Mouse (Mus musculus) layer of hippocampus, adult 9-10 months (tissue): ENCODE data around the gene Ephb4.

Experiments used
- DNase-seq: peaks from one replicate; pipeline ENCODE4 v3.0.0; 2022; ENCODE audit warnings: low spot score

The Ephb4 gene

GRCm38 (mm10) chr5:137335066-137335465 lies 14.8 kb upstream of the Ephb4 start:
- DNase-seq: no peak

GRCm38 (mm10) chr5:137337190-137337589 lies 12.7 kb upstream of the Ephb4 start:
- no peak for DNase-seq

- DNase-seq: peak; percentile 79
Measured at GRCm38 (mm10) chr5:137338256-137338655, 11.7 kb upstream of the Ephb4 start.

GRCm38 (mm10) chr5:137338663-137339289 lies 11.1 kb upstream of the Ephb4 start:
- no peak for DNase-seq

- DNase-seq: no peak
Measured at GRCm38 (mm10) chr5:137339290-137339979, 10.5 kb upstream of the Ephb4 start.

GRCm38 (mm10) chr5:137340222-137340621 lies 9.7 kb upstream of the Ephb4 start:
- no peak for DNase-seq

GRCm38 (mm10) chr5:137342407-137343012 lies 7.4 kb upstream of the Ephb4 start:
- no peak for DNase-seq

GRCm38 (mm10) chr5:137343412-137343811 lies 6.5 kb upstream of the Ephb4 start:
- DNase-seq: no peak

- no peak for DNase-seq
Measured at GRCm38 (mm10) chr5:137343869-137344268, 6.0 kb upstream of the Ephb4 start.

- DNase-seq: no peak
Measured at GRCm38 (mm10) chr5:137345821-137346220, 4.1 kb upstream of the Ephb4 start.

GRCm38 (mm10) chr5:137346388-137346787 lies 3.5 kb upstream of the Ephb4 start:
- DNase-seq: no peak

GRCm38 (mm10) chr5:137346983-137347382 lies 2.9 kb upstream of the Ephb4 start:
- DNase-seq: no peak

GRCm38 (mm10) chr5:137347856-137348255 lies 2.1 kb upstream of the Ephb4 start:
- no peak for DNase-seq

GRCm38 (mm10) chr5:137348482-137349383 lies 1.2 kb upstream of the Ephb4 start:
- no peak for DNase-seq

GRCm38 (mm10) chr5:137350205-137351057 lies 522 bp downstream of the Ephb4 start:
- no peak for DNase-seq

- DNase-seq: no peak
Measured at GRCm38 (mm10) chr5:137351058-137351380, 1.1 kb downstream of the Ephb4 start.

GRCm38 (mm10) chr5:137351394-137351793 lies 1.5 kb downstream of the Ephb4 start:
- no peak for DNase-seq

- DNase-seq: no peak
Measured at GRCm38 (mm10) chr5:137352011-137352975, 2.4 kb downstream of the Ephb4 start.

GRCm38 (mm10) chr5:137354091-137354490 lies 4.2 kb downstream of the Ephb4 start:
- no peak for DNase-seq

GRCm38 (mm10) chr5:137358382-137358781 lies 8.5 kb downstream of the Ephb4 start:
- DNase-seq: no peak
